Mouse (Mus musculus): Measurements from ENCODE around the gene Angel1. TPM values are rescaled to one million over a fixed set of nuclear protein-coding genes. Genes with fewer than 3 reads are reported as not detected.

Gene Angel1
- polyA plus RNA-seq (2017; shearing (Covaris generic)): 22.8 TPM

GRCm38 (mm10) chr12:86726120-86726640, at the start of gene Angel1:
Angel1 (minus strand) TSS chr12:86726460.

GRCm38 (mm10) chr12:86734319-86734810, 8.1 kb upstream of the Angel1 start, which contains the start of gene Lrrc74a:
Lrrc74a (plus strand) TSS chr12:86734369.

GRCm38 (mm10) chr12:86678591-86679545, 47.4 kb downstream of the Angel1 start, which contains the start of gene Vash1:
Vash1 (plus strand) TSS chr12:86678700.

Other genes starting within 250 kb of the Angel1 start
- not detected for gene Vash1, start 47.8 kb downstream of the Angel1 start, polyA plus RNA-seq (2017; shearing (Covaris generic))
- gene Lrrc74a, start 7.9 kb upstream of the Angel1 start, polyA plus RNA-seq (2017; shearing (Covaris generic)): not detected
- 26.4 TPM for gene Irf2bpl, start 158.3 kb upstream of the Angel1 start, polyA plus RNA-seq (2017; shearing (Covaris generic))
- gene Cipc, start 220.6 kb upstream of the Angel1 start, polyA plus RNA-seq (2017; shearing (Covaris generic)): 35.7 TPM